Mouse (Mus musculus) inflammation-experienced regulatory T-cells, adult 16 weeks (primary cell): Measurements from ENCODE around the gene Ncam2. TPM values are rescaled to one million over a fixed set of nuclear protein-coding genes. Genes with fewer than 3 reads are reported as not detected.

ENCODE experiments used
- polyA plus RNA-seq: library from polyadenylated mRNA; unstranded; fragments of 100-300 nt; shearing (Covaris generic); gene quantifications from one replicate; pipeline ENCODE4 v1.2.1, GENCODE M21; 2017

The Ncam2 gene
- not detected for polyA plus RNA-seq

DNA sequence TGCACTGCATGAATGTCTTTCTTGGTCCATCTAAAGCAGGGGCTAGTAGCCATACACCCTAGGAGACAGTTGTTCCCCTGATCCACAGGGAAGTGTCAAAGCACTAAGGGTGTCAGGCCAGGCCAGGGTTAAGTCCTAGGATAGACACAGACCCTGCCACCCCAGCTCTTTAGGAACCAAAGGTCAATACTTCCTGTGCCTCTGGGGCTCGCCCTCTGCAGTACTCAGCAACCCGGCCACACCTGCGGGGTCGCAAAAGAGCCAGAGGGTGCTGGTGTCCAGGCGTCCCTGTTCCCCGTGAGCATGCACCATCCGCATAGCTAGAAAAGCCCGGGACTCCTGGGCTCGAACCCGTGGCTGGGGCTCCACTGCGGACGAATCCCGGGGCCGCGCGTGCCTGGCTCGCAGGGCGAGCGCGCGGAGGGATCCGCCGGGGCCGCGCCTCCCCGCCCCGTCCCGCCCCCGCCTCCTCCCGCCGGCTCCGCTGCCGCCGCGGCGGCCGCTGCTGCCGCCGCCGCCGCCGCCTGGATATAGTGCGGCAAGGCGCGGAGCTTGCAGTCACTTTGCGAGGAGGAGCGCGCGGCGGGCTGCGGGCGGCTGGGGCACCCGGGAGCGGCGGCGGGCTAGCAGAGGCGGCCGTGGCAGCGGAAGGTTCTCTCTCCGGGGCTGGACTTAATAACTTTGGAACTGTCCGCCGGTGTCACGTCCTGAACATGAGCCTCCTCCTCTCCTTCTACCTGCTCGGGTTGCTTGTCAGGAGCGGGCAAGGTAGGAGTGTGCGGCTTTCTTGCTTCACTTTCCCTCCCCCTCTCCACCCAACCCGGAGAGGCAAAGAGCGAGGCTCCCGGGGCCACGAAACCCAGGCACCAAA is at the start of gene Ncam2:
Ncam2 (plus strand) TSS at position 497 of the 871 bp plus-strand sequence.

